Mouse (Mus musculus) lung, adult 18-20 months (tissue): ENCODE results near the gene Erfe.

Experiments used
- DNase-seq, 2 experiments: peaks; one replicate each; pipeline ENCODE4 v3.0.0; 2022; ENCODE audit warnings: mixed read lengths in 2 of 2

Erfe gene

DNA sequence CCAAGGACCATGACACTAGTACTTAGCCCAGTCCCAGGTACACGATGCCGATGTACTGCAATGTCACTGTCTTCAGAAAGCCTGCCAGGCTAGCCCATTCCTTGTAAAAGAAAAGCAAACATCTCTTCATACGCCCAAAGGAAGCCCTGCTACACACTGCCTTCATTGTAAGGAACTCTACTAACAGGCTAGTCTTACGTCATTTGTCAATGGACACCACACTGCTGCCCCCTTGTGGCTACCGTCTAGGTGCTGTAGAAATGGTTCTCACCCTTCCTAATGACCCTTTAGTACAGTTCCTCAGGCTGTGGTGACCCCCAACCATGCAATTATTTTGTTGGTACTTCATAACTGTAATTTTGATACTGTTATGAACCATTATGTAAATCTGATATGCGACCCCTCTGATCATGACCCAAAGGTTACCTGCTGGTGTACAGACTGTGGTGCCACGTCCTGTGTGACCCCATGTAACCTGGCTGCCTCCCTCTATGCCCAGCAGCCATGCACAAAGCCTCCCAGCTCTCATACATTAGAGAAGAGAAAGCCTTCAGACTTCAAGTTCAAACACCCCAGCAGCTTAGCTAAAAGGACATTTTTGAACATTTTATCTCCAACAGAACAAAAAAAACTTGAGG is 14.3 kb downstream of the Erfe start:
- peak; percentile 64 to 73 for DNase-seq

- DNase-seq, result no peak
These were observed 14.9 kb downstream of the Erfe start for GRCm38 (mm10) chr1:91381091-91381471.

DNA sequence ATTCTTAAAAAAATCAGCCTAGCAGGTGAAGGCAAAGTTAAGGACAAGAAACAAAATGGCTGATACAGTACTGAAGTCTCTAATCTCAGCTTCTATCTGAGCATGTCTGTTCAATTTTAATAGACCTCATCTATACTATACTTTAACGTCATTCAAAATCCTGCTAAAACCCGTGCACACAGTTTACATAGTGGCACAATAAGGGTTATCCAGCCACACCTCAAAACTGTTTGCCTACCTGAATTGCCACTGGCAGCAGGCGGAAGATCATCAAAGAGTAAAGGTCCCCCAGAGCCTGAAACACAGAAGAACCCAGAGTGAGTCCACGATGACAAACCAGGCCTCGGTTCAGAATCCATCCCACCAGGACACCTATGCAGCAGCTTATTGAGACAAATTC is 24.1 kb downstream of the Erfe start:
- no peak for DNase-seq

DNA sequence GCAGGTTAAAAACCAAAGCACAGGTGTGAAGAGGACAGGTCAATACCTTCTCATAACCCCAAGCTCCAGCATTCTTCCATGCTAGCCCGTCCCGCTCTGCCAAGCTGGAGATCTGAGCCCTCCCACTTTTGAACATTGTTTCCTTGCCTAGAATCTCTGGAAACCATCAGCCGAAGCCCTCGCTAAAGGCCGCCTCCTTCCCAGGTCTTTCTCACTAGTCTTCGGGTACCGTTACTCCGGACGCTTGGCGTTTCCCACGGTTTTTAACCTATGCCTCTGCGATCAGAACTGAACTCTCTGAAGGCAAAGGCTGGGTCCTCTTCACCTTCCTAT is 31.7 kb downstream of the Erfe start:
- no peak for DNase-seq

- DNase-seq, result peak; percentile 83 to 85
These were observed 32.2 kb downstream of the Erfe start, which contains the start of gene Ilkap for GRCm38 (mm10) chr1:91398260-91399062. Gene Ilkap, minus strand, starts transcription at chr1:91398815.

DNA sequence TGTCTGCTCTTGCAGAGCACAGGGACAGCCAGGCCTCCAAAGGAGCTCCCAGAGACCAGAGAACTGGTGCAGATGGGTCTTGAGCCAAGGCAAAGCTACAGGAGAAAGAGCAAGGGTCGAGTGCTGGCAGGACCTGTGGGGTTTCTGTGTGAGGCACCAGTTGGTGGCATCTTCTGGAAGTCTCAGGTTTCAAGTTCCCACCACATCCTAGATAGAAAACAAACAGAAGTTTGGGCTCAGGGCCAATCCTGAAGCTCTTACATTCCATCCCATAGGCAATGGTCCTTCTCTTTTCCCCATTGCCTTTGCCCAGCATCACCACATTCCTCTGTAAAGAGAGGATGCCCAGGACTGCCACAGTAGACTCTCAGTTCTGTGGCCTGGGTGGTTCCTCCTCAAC is 38.7 kb downstream of the Erfe start:
- no peak for DNase-seq

DNA sequence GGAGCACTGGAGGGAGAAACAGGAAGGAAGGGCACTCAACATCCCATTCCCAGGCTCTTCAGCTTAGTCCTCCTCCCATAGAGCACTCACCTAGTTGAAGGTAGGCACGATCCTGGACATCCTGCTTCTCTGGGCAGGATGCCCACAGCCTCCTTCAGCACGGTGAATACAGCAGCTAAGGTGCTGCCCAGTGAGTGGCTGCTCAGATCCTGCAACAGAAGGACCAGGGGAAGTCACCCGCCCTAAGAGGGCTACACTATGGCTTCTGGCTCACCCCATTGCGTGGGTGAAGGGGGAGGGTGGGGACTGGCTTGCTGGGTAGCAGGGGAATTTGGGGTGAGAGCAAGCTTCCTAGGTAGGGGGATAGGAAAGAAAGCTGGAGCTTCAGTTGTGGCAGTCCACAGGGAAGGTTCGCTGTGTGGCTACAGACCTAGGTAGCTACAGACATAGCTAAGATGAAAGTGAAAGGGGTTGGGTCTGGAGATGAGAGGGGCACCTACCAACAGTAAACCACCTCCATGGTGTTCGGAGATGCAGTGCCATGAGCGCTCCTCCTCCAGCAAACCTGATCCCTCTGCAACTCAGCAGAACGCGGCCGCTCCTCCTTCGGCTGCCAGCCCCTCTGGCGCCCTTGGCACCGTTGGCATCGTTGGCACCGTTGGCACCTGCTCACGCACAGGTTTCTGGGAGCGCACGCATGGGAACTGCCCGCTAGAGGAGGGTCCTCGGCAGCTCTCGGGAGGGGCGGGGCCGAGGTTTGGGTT is 39.4 kb downstream of the Erfe start:
- peak; percentile 44 to 61 for DNase-seq

GRCm38 (mm10) chr1:91407819-91408218 is 41.6 kb downstream of the Erfe start:
- no peak for DNase-seq

DNA sequence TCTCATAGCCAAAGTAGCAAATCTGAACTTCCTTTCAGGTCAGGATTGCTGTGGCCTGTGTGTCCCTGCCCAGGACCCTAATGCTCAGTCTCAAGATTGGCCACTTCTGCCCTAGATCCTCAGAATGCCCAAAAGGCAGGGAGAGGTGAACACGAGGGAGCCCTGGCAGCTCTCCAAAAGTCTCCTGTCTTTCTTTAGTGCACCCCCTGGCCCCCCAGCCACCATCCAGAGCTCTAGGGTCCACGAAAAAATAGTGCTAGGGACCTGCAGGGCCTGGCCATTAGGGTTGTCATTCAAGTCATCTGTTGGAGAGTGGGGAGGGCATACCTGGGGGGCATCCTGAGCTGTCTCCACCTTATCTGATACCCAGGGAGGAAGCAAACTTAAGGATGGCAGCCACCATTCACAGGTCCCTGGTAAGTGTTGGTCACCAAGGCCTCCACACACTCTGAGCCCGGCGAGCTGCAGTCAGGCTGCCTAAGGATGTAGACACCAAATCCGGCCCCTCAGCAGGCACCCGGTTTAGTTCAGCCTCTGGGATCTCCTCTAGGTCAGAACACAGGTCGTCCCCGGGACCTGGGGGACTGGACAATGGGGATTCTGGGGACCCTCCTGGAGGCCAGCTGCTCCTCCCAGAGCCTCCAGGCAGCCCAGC is 45.5 kb downstream of the Erfe start:
- DNase-seq, result no peak

GRCm38 (mm10) chr1:91412286-91413029 is 46.2 kb downstream of the Erfe start:
- DNase-seq, result no peak

GRCm38 (mm10) chr1:91413030-91413506 is 46.8 kb downstream of the Erfe start:
- DNase-seq, result peak; percentile 97 to 98

GRCm38 (mm10) chr1:91413536-91413897 is 47.3 kb downstream of the Erfe start:
- DNase-seq, result no peak

GRCm38 (mm10) chr1:91413898-91414594 is 47.8 kb downstream of the Erfe start, which contains the start of gene Hes6:
Gene Hes6, minus strand, starts transcription at chr1:91414038.
- DNase-seq, result peak; percentile 60 to 75

GRCm38 (mm10) chr1:91414903-91415302 is 48.7 kb downstream of the Erfe start:
- DNase-seq, result no peak

GRCm38 (mm10) chr1:91415311-91415710 is 49.1 kb downstream of the Erfe start:
- no peak for DNase-seq

DNA sequence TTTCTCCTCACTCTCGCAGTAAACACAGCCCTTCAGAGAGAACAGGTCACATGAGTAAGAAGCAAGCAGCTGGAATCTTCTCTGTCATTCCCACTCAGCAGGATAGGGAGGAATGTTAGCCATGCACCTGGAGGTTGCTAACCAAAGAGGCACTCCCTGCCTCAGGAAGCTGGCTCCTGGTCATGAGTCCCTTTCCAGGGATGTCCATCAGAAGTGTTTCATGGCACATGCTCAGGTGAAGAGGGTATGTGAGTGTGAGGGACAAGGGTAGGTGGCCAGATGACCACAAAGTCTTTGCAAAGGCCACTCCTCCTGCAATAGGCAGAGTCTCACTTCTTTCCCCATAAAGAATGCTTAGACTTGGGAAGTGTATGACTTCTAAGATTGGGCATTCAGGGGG is 51.8 kb downstream of the Erfe start:
- DNase-seq, result no peak

DNA sequence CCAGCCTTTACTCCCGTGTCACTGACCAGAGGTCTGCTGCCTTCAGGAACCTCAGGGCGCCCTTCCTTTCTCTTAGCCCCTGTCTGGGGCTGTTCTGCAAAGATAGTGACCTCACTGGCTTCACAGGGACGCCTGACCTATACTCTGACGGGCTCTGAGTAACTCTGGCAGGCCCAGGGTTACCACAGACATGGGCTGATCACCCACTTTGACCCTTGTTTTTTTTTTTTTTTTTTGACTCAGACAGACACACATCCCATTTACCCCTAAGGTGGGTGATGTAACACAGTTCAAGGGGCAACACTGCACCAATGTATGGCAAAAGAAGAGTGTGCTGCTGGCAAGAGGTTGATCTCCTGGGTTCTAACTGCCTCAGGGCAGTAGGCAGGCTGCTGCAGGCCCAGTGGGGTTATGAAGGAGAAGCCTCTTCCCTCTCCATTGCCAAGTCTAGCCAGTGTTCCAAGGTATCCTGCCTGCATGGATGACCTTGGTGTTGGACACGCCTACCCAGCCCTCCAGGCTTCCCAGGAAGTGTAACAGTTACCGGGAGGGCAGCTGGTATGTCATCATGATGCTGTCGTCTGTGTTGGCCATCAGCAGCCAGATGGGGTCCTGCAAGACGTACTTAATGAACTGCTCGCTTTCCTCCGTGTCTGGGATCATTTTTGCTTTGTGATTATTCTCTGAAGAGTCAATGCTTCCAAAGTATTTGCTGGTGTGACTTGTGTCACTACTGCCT is 53.8 kb downstream of the Erfe start:
- no peak for DNase-seq

- no peak for DNase-seq
These were observed 54.4 kb downstream of the Erfe start for GRCm38 (mm10) chr1:91420601-91421065.
